Mouse (Mus musculus) bone marrow macrophage, adult 2 months (primary cell): ENCODE results near the gene Cox10.

Experiments used
- CTCF ChIP-seq: IDR thresholded peaks from 2 replicates; pipeline ENCODE4 v1.5.1; 2012; ENCODE audit warnings: low read depth, mild to moderate bottlenecking, low read length, moderate library complexity
- POLR2A ChIP-seq: IDR thresholded peaks from 2 replicates; pipeline ENCODE4 v1.6.1; 2012; ENCODE audit warnings: mild to moderate bottlenecking, low read depth, low read length, borderline replicate concordance

DNA sequence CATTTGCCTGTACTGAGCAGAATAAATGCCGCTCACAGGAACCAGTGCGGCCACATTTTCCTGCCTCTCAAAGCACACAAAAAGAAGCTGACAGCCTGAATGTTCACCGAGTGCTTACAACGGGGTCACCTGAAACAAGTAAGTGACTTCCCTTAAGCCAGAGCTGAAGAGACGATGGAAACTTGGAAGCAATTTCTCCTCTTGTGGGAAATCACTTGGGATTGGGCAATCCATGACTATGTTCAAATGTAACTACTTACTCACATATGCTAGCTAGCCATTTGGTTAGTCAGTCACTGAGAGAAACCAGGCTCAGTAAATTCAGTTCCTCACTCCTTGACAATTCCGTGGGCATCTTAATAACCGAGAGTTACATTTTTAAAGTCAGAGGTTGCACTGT, 43.0 kb downstream of the Cox10 start:
- TF ChIP-seq CTCF, result no peak
- no peak for TF ChIP-seq POLR2A
